Mouse (Mus musculus): ENCODE data around the gene Rcor3.

The Rcor3 gene

DNA sequence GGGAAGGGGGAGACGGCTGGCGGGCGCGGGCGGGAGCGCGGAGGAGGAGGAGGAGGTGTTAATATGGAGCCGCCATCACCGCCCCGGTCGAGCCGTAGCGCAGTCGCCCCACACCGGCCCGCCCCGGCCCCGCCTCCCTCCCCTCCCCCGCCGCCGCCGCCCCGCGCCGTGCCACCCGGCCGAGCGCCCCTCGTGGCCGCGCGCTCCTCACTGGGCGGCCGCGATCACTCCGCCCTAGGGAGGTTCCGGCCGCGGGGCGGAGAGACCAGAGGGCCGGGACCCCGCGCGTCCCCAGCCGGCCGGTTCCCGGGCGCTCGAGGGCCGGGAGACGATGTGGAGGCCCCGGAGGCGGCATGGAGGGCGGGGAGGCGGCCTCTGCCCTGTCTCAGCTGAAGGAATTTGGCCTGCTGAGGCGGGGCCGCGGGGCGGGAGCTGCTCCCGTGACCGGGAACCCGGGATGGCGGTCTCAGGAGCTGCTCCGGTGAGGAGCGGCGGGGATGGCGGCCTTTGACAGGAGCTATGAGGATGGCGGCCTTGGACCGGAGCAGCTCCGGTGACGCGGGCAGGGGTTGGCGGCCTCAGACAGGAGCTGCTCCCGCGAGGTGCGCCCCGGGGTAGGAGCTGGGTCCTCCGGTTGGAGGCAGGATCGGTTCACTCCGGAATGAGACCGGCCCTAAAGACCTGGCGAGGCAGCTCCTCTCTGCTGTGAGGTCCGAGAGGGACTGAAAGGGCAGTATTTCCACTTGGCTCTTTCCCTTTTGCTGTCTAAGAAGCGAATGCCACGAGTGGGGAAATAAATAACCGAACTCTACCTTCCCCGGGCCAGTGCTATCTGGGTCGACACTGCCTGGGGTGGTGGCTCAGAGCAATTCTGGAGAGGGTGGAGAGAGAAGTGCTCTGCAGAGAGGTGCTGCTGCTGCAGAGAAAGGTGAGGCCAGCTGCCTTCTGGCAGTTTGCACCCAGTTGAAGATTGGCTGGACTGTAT, at the start of gene Rcor3:
Rcor3 (minus strand) TSS at position 137 of the 985 bp plus-strand sequence.
- DNase-seq (ENCODE audit: low spot score in 2 of 2), result peak; percentile 63 to 68

DNA sequence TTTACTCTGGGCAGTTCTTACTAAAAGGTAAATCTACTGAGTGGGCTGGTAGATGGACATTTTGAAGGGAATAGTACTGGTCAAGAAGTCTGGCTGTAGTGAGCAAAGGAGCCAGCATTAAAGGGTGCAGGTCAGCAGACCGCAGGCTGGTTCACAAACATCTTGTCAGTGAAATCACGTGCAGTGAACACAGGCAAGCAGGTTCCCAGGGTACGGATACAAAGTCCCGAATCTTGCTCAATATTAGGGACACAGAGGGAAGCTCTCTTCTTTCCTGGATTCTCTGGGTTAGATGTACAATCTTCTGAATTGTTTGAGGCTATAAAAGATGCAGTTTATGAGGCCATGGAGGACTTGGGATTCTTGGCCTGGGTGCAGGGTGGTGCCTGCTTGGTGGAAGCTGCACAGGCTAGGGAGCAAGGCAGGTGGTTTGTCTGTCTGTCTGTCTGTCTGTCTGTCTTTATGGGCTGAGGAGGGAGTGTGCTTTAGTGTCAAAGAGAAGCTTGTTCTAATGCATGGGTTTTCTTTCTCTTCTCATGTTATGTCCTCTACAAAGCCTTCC, 43.9 kb upstream of the Rcor3 start:
- DNase-seq (ENCODE audit: low spot score in 2 of 2), result no peak

DNA sequence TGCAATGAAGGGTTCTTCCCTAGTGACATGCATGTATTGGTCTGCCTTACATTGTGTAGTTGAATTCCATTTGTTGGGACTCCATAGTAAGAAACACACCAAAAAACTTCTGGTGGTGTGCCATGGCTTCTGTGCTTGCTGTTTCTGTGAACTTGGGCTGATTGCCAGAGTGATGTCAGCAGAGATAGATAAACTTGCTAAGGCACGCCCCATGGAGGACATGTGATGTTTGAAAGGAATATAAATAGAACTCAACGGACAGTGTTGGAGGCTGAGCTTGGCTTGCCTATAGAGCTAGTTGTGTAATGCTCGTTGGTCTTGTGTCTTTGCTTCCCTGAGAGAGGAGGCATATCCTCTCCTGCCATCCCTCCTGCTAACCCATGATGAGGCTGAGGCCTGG, 42.0 kb upstream of the Rcor3 start:
- DNase-seq (ENCODE audit: low spot score in 2 of 2), result no peak

DNA sequence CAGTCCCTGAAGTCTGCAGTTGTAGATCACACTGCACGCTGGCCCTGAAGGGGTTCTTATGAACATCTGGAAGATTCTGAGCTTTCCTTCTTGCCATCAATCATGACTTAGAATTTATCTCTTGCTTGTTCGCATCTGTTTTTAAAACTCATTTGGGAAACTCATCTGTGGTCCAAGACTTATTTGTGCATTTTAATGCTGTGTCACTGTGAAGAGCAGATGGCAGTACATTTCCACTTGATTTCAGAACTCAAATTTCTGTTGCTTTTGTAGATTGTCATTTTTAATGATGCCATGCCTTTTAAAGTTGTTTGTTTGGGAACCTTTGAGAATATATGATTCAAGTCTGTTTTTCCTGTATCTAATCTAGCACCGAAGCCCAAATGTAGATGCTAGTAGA, 33.6 kb upstream of the Rcor3 start:
- DNase-seq (ENCODE audit: low spot score in 2 of 2), result no peak

DNA sequence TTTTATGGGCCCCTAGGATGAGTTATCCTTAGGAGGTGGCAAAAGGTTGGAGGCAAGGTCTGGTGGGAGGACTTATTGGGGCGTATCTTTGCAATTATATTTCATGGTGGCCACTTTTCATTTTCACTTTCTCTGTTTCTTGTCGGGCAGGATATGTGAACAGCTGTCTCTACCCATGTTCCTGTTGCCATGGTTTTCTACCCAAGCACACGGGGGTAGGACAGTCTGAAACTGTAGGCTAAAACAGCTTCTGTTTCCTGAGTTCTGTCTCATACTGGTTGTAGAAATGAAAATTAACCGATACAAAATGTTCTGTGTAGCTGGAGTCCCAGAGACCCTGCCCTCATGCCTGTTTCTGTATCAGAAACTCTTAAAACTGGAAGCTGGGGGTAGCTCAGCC, 13.3 kb upstream of the Rcor3 start:
- no peak for DNase-seq (ENCODE audit: low spot score in 2 of 2)

DNA sequence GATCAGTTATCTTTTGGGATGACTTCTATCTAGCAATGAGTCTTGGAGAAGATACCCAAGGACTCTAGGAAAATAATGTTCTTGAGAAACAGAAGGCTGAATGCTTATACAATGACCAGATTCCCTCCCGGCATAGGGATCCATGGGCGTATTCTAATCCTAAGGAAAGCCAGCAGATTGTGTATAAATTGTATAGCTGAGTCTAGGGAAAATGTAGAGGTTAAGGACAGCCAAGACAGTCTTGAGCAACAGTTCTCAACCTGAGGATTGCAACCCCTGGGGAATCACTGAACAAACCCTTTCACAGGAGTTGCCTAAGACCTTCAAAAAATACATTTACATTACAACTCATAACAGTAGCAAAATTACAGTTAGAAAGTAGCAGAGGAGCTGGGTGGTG, 2.5 kb upstream of the Rcor3 start:
- DNase-seq (ENCODE audit: low spot score in 2 of 2), result no peak

DNA sequence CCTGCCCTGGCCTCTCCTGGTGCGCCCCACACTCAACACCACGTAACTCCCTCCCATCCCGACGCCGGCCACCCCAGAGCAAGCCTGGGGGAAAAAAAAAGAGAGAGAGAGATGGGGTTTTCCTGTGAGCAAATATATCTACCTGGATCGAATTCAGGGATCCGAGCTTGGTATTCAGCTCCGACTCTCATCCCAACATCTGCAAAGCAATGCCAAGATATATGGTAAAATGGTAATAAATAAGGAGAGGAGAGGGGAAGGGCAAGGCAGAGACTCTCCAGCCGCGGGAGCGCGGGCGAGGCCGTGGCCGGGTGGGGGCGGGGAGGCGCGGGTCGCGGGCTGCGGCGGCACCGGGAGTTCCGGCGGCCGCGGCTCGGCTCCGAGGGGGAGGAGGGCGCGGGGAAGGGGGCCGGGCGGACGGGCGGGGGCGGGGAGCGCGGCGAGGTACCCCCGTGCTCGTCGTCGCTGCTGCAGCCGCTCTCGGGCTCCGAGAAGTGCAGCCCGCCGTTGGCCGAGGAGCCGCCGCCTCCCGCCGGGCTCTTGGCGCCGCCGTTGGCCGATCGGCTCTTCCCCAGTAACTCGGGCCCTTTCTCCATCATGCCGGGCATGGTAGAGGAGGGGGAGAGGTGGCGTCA, 454 bp downstream of the Rcor3 start:
- DNase-seq (ENCODE audit: low spot score in 2 of 2), result no peak

DNA sequence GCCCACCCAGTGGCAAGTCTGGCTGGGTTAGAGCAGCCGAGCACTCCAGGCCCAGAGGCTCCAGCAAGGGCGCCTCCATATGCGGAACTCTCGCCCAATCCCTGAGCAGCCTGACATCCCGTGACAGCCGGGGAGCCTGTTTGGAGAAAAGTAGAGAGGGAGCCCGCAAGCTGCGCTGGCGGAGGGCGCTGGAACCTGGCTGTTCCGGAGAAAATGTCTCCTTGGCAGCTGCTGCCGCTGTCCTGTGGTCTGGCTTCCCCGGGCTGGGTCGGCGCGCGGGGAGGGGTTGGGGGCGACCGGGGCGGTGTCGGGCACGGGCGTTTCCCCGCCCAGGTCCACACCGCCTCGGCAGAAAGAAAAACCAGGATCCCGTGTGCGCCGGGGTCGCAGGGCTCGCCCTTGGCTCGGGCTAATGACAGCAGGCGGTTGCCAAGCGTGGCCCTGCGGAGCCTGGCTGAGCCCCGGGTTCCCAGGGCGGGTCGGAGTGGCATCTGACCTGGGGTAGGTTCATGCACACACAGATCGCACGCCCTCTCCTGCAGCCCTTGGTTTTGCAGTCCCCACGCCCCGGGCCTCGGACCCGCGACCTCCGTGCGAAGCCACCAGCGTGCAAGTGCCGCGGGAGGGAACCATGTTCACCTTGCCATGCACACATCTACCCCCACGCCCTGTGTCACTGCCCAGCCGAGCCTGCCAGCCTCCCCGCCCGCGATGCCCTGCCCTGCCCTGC, 1.1 kb downstream of the Rcor3 start:
- DNase-seq (ENCODE audit: low spot score in 2 of 2), result peak; percentile 73 to 76

DNA sequence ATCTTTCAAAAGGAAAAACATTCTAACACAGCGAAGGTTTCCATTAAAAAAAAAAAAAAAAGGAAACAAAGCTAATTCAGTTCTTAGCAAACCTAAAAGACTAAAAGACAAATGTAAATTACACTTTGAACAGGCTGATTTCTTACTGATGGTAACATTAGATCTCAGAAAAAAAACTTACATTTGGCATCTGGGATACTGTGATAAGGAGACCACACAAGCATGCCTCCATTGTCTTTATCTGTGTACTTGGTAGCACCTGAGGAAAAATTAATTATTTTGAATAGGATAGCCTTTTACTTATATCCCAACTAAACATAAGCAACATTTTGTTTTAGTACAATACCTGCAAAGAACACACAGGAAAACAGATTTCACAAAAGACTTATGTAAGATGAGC, 7.7 kb downstream of the Rcor3 start:
- DNase-seq (ENCODE audit: low spot score in 2 of 2), result no peak

DNA sequence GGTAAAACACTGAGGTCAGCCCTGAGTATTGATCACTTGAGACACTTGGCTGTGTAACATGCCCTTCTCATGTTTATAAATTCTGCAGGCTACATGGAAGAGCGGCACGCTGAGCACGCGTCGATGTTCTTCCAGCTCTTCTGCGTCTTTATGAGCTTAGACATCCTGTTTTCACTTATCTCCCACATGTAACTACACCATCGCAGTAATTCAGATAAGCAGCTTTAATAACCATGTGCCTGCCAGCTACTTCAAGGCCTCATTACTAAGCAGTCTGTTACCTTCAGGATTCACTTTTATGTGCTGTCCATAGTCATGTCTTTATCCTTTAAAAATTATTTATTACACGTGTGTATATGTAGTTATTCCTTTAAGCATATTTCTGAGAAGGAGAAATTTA, 9.5 kb downstream of the Rcor3 start:
- DNase-seq (ENCODE audit: low spot score in 2 of 2), result no peak

DNA sequence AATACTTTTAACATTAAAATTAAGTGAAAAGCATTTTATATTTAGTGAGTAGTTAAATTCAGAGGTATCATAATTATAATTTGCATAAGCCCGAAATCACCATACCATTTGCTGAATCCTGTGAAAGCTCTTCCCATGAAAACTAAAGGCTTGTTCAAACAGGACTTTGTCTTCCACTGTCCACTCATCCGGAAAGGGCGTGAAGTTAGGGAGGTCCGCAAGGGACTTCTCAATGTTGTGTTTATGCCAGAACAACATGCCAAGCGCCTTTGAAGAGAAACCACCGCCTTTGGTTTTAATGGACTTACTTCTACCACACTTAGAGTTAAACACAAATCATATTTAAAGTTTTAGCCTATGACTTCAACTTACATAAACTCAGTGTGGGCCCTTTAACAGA, 12.1 kb downstream of the Rcor3 start:
- DNase-seq (ENCODE audit: low spot score in 2 of 2), result no peak

DNA sequence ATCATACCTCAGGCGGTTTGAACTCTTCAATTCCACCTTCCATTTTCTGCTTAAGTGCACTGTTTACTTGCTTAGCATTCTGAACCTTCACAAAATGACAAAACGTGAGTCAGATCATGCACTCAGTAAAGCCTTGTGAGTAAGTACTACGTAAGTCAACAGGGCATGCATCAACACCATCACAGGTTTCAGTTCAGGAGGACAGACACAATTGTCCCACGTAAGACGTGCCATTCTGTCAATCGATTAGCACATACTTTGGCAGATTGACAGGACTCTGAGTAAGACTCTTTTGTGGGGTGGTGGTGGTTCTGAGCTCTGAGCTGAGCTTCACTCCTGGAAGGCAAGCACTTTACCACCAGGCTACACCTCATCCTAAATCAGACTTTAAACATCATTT, 21.6 kb downstream of the Rcor3 start:
- DNase-seq (ENCODE audit: low spot score in 2 of 2), result no peak

DNA sequence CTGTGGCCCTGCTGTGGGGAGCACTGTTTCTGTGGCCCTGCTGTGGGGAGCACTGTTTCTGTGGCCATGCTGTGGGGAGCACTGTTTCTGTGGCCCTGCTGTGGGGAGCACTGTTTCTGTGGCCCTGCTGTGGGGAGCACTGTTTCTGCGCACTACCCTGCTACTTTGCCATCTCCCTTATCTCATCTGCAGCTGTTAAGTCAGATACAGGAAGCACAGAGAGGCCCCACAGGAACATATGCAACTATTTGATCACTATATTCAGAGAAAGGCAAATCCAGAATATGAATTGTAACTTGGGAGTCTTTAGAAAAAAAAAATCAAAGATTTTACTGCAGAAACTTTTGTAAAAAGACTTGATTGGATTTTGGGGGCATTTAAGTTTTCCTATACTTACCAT, 22.5 kb downstream of the Rcor3 start:
- DNase-seq (ENCODE audit: low spot score in 2 of 2), result no peak

DNA sequence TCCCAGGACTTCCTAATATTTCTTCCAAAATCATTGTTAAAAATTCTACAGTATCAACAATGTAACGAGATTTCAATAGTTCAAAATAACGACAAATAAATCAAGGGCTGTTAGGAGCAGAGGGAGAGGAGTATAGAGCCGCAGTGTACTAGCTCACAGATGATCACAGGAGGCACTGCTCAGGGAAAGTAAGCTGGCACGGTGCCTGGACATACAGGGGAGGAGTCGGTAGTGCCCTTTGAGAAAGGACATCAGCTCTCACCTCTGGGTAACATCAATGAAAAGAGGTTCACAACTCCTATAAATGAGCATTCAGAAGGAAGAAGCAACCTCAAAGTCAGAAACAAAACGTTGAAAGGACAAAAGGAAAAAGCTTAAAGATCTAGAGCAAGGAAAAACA, 28.7 kb downstream of the Rcor3 start:
- no peak for DNase-seq (ENCODE audit: low spot score in 2 of 2)

DNA sequence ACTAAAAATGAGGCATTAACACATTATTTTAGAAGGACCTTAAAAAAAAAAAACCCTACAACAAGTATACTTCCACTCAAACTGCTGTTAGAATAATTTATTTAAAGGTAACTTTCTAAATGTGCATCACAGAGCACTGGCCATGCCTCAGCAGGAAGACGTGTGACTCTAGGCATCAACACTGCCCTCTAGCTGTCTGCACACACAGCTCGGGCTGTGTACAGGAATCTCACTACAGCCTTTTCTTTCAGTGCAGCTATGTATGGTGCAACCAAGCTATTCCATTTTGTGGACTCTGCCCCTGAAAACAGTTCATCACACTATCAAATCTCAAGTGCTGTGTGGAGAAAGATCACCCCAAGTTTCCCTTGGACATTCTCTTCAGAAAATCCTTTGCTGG, 30.5 kb downstream of the Rcor3 start:
- DNase-seq (ENCODE audit: low spot score in 2 of 2), result no peak

DNA sequence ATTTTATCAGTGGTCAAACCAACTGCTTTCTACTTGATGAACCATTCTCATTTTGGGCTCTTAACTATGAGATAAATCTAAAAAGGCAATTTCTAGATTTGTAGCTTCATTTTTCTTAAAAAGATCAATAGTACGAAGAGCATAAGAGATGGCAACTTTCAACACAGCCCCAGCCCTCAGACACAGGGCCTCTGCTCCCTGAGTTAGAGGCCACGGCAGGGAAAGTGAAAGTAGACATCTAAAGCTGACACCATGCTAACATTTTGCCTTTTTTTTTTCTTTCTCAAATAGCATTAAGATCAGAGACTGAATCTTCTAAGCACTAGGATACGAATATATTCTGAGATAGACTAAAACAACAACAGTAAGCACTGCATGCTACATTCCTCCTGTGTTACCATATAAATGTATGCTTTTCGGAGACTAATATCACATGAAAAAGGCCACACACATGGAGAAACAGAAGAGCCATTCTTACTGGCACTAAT, 31.9 kb downstream of the Rcor3 start:
- no peak for DNase-seq (ENCODE audit: low spot score in 2 of 2)

DNA sequence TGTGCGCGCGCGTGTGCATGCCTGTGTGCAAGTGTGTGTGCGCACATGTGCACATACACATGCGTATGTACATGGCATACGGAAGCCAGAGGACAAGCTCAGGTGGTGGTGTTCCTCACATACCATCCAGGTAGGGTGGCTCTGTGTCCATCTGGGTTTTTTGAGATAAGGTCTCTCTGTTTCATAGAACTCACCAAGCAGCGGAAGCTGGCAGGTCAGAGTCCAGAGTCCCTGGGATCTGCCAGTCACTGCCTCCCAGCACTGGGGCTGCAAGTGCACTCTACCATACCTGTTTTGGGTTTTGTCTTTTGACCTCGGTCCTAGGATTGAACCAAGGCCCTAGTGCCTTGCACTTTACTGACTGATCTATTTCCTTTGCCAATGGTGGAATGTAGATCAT, 33.8 kb downstream of the Rcor3 start:
- DNase-seq (ENCODE audit: low spot score in 2 of 2), result no peak

DNA sequence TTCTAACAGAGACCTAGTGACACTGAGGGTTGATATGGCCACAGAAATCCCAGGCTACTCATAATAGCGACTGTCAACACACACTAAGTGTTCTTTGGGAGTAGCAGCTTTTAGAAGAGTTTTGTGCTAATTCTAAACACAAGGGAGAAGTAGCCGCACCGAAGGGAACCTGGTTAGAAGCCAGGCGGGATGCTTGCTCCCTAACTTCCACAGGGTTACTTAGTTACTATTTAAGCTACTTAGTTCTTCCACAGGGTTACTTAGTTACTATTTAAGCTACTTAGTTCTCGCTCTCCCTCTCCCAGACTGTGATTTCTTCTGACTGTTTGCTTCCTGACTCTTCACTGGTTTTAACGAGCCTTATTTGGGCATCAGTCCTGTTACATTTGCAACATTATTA, 34.7 kb downstream of the Rcor3 start:
- DNase-seq (ENCODE audit: low spot score in 2 of 2), result no peak

DNA sequence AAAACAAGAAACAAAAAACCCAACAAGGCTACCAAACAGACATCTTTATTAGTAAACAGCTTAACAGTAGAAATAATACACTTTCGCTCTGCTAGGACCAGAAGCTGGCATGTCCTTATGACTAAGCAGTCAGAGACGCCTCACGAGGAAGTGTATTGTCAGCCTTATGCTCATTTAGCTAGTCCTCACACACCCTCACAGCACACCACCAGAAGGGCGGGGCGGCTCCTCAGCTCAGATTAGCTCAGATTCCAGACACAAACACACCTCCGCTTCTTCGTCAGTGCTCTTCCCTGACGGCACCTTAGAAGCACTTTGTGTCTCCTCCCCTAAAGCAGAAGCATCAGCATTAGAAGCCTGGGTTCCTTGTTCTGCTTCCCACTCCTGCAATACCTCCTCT, 36.5 kb downstream of the Rcor3 start:
- DNase-seq (ENCODE audit: low spot score in 2 of 2), result peak; percentile 37 to 42

DNA sequence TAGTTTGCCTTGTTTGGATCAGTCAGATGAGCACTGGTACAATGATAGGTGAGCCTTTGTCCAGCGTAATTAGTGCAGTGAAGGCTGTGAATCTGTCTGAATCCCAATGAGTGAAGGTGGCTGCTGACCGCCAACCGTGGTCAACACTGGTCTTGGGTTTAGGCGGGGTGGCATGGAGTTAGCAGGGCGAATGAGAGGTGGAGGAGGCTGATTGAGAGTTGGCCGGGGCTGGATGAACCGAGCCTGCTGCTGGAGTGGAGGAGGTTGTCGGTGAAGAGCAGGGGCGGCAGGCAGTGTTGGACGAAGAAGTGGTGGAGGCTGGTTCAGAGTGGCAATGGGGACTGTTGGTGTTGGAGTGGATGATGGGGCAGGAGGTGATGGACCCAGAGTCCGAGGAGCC, 37.1 kb downstream of the Rcor3 start:
- DNase-seq (ENCODE audit: low spot score in 2 of 2), result no peak

DNA sequence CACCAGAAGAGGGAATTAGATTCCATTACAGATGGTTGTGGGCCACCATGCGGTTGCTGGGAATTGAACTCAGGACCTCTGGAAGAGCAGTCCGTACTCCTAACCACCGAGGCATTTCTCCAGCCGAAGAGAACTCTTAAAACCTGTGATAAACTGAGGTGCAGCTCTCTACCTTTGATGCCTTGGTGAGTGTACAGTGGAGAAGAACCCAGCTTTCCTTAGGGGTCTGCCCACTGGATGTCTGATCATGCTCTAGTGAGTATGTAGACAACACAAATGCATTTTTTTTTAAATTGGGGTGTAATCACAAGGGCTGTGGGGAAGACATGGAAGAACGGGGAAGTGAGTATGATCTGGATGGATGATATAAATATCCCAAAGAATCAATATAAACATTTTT, 42.2 kb downstream of the Rcor3 start:
- no peak for DNase-seq (ENCODE audit: low spot score in 2 of 2)

Data from frontal cortex, postnatal 14 days (tissue).